Mouse (Mus musculus) cerebellum, adult 9-11 months (tissue): ENCODE data around the gene Tm9sf2.
A peak's percentile ranks its signal among the peaks of the same experiment; 100 is the strongest.
"Not testable (repeated sequence)": the region's sequence is repeated elsewhere in the genome, so short reads cannot be mapped to it uniquely, and the experiment has no call there.

Source experiments
- DNase-seq: peaks from one replicate; pipeline ENCODE4 v3.0.0; 2022

Gene Tm9sf2

GRCm38 (mm10) chr14:122106822-122107468 lies at the start of gene Tm9sf2:
Gene Tm9sf2, plus strand, starts transcription at chr14:122107038.
- DNase-seq, result peak; percentile 95

- DNase-seq, result no peak
These were observed 48.9 kb upstream of the Tm9sf2 start for GRCm38 (mm10) chr14:122057941-122058346.

- DNase-seq, result peak; percentile 44
These were observed 46.2 kb upstream of the Tm9sf2 start for GRCm38 (mm10) chr14:122060642-122061041.

GRCm38 (mm10) chr14:122061376-122061775 lies 45.5 kb upstream of the Tm9sf2 start:
- no peak for DNase-seq

- no peak for DNase-seq
These were observed 44.3 kb upstream of the Tm9sf2 start for GRCm38 (mm10) chr14:122062411-122063090.

GRCm38 (mm10) chr14:122063599-122063998 lies 43.2 kb upstream of the Tm9sf2 start:
- DNase-seq, result no peak

GRCm38 (mm10) chr14:122064519-122064918 lies 42.3 kb upstream of the Tm9sf2 start:
- peak; percentile 29 for DNase-seq

GRCm38 (mm10) chr14:122066243-122066642 lies 40.6 kb upstream of the Tm9sf2 start:
- DNase-seq, result no peak

GRCm38 (mm10) chr14:122068036-122068435 lies 38.8 kb upstream of the Tm9sf2 start:
- not testable (repeated sequence) for DNase-seq

- no peak for DNase-seq
These were observed 37.8 kb upstream of the Tm9sf2 start for GRCm38 (mm10) chr14:122068801-122069695.

- no peak for DNase-seq
These were observed 36.9 kb upstream of the Tm9sf2 start for GRCm38 (mm10) chr14:122069948-122070347.

GRCm38 (mm10) chr14:122073422-122073821 lies 33.4 kb upstream of the Tm9sf2 start:
- no peak for DNase-seq

- no peak for DNase-seq
These were observed 32.5 kb upstream of the Tm9sf2 start for GRCm38 (mm10) chr14:122074360-122074759.

- DNase-seq, result no peak
These were observed 31.2 kb upstream of the Tm9sf2 start for GRCm38 (mm10) chr14:122075485-122076200.

GRCm38 (mm10) chr14:122077017-122077416 lies 29.8 kb upstream of the Tm9sf2 start:
- no peak for DNase-seq

- peak; percentile 21 for DNase-seq
These were observed 27.4 kb upstream of the Tm9sf2 start for GRCm38 (mm10) chr14:122079428-122079827.

- DNase-seq, result no peak
These were observed 26.9 kb upstream of the Tm9sf2 start for GRCm38 (mm10) chr14:122079921-122080320.

GRCm38 (mm10) chr14:122081308-122081707 lies 25.5 kb upstream of the Tm9sf2 start:
- DNase-seq, result no peak

- DNase-seq, result no peak
These were observed 23.3 kb upstream of the Tm9sf2 start for GRCm38 (mm10) chr14:122083499-122083898.

- no peak for DNase-seq
These were observed 18.9 kb upstream of the Tm9sf2 start for GRCm38 (mm10) chr14:122087956-122088355.

- no peak for DNase-seq
These were observed 14.5 kb upstream of the Tm9sf2 start for GRCm38 (mm10) chr14:122092363-122092762.

GRCm38 (mm10) chr14:122096331-122096730 lies 10.5 kb upstream of the Tm9sf2 start:
- no peak for DNase-seq

- DNase-seq, result no peak
These were observed 7.3 kb upstream of the Tm9sf2 start for GRCm38 (mm10) chr14:122099584-122099983.
